Mouse (Mus musculus): ENCODE results near the gene Zbtb5. TPM values are rescaled to one million over a fixed set of nuclear protein-coding genes. Genes with fewer than 3 reads are reported as not detected.
"Not testable (repeated sequence)": the region's sequence is repeated elsewhere in the genome, so short reads cannot be mapped to it uniquely, and the experiment has no call there.

Gene Zbtb5
- polyA plus RNA-seq, 1 experiment from 2014 or later: 21.5 TPM

DNA sequence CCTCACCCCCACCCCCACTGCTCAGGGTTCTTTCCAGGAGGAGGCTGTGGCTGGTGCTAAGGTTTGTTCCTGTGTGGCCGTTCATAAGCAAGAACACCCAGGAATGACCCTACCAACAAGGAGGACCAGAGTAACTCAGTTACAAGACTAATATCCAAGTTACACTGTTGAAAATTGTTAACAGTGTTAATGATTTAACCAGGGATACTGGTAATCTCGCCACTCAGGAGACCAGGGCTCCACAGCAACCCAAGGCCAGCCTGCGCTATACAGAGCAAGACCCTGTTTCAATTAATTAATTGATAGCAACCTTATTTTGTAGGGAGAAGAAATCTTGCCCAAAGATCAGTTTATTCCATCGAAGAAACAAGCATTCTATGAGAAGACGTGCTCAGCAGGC is 64.7 kb downstream of the Zbtb5 start:
- no peak for DNase-seq (ENCODE audit: low spot score)
- Histone ChIP-seq H3K9me3 (no peaks in the 10 kb centered on the region), H3K4me1 (no peaks in the 10 kb centered on the region), H3K4me3 (no peak overlapping the region), H3K27ac (no peak overlapping the region), H3K27me3 (ENCODE audit: insufficient read depth, poor library complexity, severe bottlenecking) (no peaks in the 10 kb centered on the region), H3K36me3 (no peaks in the 10 kb centered on the region)
- WGBS: 84% methylated on average over 5 of the region's 5 CpGs

DNA sequence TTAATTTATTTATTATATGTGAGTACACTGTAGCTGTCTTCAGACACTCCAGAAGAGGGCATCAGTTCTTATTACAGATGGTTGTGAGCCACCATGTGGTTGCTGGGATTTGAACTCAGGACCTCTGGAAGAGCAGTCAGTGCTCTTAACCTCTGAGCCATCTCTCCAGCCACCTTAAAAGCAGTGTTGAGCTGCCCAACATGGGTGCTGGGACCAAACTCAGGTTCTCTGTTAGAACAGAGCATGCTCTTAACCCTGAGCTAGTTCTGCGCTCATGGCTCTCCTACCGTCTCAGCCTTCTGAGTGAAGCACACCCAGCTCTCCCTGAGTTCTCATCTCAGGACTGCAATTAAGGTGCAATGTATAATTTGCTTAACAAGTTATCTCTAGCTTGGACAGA is 66.1 kb downstream of the Zbtb5 start:
- not testable (repeated sequence) for H3K9me3 ChIP-seq; H3K4me1 ChIP-seq; H3K36me3 ChIP-seq; DNase-seq (ENCODE audit: low spot score); H3K4me3 ChIP-seq; H3K27ac ChIP-seq; H3K27me3 ChIP-seq (ENCODE audit: insufficient read depth, poor library complexity, severe bottlenecking)
- 89% methylated on average over 2 of the region's 2 CpGs for WGBS

DNA sequence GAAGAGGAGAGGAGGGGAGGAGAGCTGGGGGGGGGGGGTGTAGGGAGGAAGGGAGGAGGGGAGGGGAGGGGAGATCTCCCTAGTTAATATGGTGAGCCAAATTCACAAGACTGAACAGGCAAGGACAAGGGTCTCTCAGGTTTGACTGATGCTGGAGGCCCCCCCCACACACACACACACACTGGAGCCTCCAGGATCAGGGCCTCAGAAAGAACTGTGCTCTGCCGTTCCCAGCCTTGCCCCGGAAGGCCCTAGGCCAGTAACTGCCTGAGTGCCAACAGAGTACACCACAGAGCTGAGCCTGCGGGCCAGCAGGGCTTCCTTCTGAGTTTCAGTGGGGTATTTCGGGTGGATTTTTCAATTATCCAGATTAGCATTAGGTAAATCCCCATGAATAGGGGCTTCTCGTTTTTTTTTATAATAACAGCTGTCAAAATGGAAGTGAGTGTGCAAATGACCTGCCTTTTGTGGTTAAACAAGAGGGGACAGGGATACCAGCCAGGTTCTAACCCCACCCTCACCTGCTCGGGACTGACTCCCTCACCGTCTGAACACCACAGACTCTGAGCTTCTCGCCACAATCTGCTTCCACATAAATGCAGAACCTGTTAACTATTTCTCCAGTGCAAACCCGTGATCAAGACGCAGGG is 67.7 kb downstream of the Zbtb5 start:
- WGBS: 79% methylated on average over 10 of the region's 10 CpGs
- no peaks in the 10 kb centered on the region for H3K36me3 ChIP-seq

GRCm38 (mm10) chr4:44943480-44943879 is 68.7 kb downstream of the Zbtb5 start:
- 78% methylated on average over 6 of the region's 6 CpGs for WGBS
- Histone ChIP-seq H3K27me3 (ENCODE audit: insufficient read depth, poor library complexity, severe bottlenecking) (no peaks in the 10 kb centered on the region), H3K4me1 (no peaks in the 10 kb centered on the region), H3K36me3 (no peaks in the 10 kb centered on the region), H3K27ac (no peak overlapping the region), H3K9me3 (no peaks in the 10 kb centered on the region), H3K4me3 (no peak overlapping the region)
- no peak for DNase-seq (ENCODE audit: low spot score)

More for the DNA sequence above, 67.7 kb downstream of the Zbtb5 start:
- H3K27ac ChIP-seq: no peak overlapping the region
- H3K27me3 ChIP-seq (ENCODE audit: insufficient read depth, poor library complexity, severe bottlenecking): no peaks in the 10 kb centered on the region
- H3K4me1 ChIP-seq: no peaks in the 10 kb centered on the region
- DNase-seq (ENCODE audit: low spot score): no peak
- no peak overlapping the region for H3K4me3 ChIP-seq
- no peaks in the 10 kb centered on the region for H3K9me3 ChIP-seq

DNA sequence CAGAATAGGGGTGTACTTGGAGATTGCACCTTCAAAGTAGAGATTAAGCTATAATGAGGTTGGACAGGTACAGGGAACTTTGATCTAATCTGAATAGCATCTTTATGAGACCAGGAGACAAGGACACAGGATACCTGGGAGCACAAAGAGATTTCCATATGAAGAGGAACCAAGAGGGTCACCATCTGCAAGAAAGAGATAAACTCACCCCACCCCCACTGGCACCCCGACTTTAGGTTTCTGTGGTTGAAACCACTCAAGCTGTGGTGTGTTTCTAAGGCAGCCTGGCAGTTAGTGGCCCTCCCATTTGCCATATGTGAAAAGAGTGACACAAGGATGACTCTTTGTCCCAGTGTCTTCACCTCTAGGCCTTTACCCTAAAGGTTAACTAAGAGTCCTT is 70.0 kb downstream of the Zbtb5 start:
- Histone ChIP-seq H3K4me3 (no peak overlapping the region), H3K9me3 (no peaks in the 10 kb centered on the region), H3K27me3 (ENCODE audit: insufficient read depth, poor library complexity, severe bottlenecking) (no peaks in the 10 kb centered on the region), H3K27ac (no peak overlapping the region), H3K4me1 (no peaks in the 10 kb centered on the region), H3K36me3 (no peaks in the 10 kb centered on the region)
- DNase-seq (ENCODE audit: low spot score): no peak
- 72% methylated on average over 1 of the region's 1 CpGs for WGBS

Other genes starting within 250 kb of the Zbtb5 start
- 105 and 108 TPM in 2 replicates for gene Grhpr, start 31.0 kb downstream of the Zbtb5 start, polyA plus RNA-seq (2016; fragmentation: Nextera tagmentation; extraction: Ambion mirVana)
- 47.8 and 50.7 TPM in 2 replicates for gene Polr1e, start 6.2 kb upstream of the Zbtb5 start, polyA plus RNA-seq (2016; fragmentation: Nextera tagmentation; extraction: Ambion mirVana)
- gene Fbxo10, start 72.2 kb upstream of the Zbtb5 start, polyA plus RNA-seq (2016; fragmentation: Nextera tagmentation; extraction: Ambion mirVana): 12.0 and 13.4 TPM in 2 replicates
- gene Tomm5, start 95.7 kb upstream of the Zbtb5 start, polyA plus RNA-seq (2016; fragmentation: Nextera tagmentation; extraction: Ambion mirVana): 248 and 292 TPM in 2 replicates
- gene Frmpd1, start 172.5 kb upstream of the Zbtb5 start, polyA plus RNA-seq (2016; fragmentation: Nextera tagmentation; extraction: Ambion mirVana): 4.1 and 4.3 TPM in 2 replicates